Mouse (Mus musculus): ENCODE measurements around the gene Scn9a. TPM values are rescaled to one million over a fixed set of nuclear protein-coding genes. Genes with fewer than 3 reads are reported as not detected.

The Scn9a gene
- total and polyA plus RNA-seq, 2 experiments from 2014 or later, result 5.8 to 10.1 TPM

- 83% methylated on average over 6 of the region's 6 CpGs for WGBS
- no peak overlapping the region for H3K4me2 ChIP-seq (ENCODE audit: low read depth, low read length)
- no peak for TF ChIP-seq CTCF (IDR thresholded peaks at IDR 0.05; ENCODE audit: low read depth)
- H3K4me3 ChIP-seq (ENCODE audit: low read length), result no peak overlapping the region
- ATAC-seq (no peak), DNase-seq (ENCODE audit: low spot score) (no peak)
- H3K36me3 ChIP-seq (ENCODE audit: insufficient read depth, low read length), result no peaks in the 10 kb centered on the region
- no peak overlapping the region for H3K9ac ChIP-seq (replicated peaks; ENCODE audit: low read length)
- H3K27ac ChIP-seq, result no peak overlapping the region
- H3K4me1 ChIP-seq (ENCODE audit: insufficient read depth, low read length), result no peaks in the 10 kb centered on the region
- no peaks in the 10 kb centered on the region for H3K27me3 ChIP-seq (ENCODE audit: insufficient read depth, low read length)
- H3K9me3 ChIP-seq (ENCODE audit: low read length), result no peaks in the 10 kb centered on the region
Measured at GRCm38 (mm10) chr2:66597313-66597712, 37.4 kb downstream of the Scn9a start.

- 52% methylated on average over 5 of the region's 5 CpGs for WGBS
- H3K27ac ChIP-seq, result no peak overlapping the region
- TF ChIP-seq CTCF (IDR thresholded peaks at IDR 0.05; ENCODE audit: low read depth), result no peak
- H3K4me1 ChIP-seq (ENCODE audit: insufficient read depth, low read length), result no peaks in the 10 kb centered on the region
- ATAC-seq, result no peak
- H3K9ac ChIP-seq (replicated peaks; ENCODE audit: low read length), result no peak overlapping the region
- no peak for DNase-seq (ENCODE audit: low spot score)
- H3K36me3 ChIP-seq (ENCODE audit: insufficient read depth, low read length), result no peaks in the 10 kb centered on the region
- H3K4me2 ChIP-seq (ENCODE audit: low read depth, low read length), result no peak overlapping the region
- H3K4me3 ChIP-seq (ENCODE audit: low read length), result no peak overlapping the region
- H3K27me3 ChIP-seq (ENCODE audit: insufficient read depth, low read length), result no peaks in the 10 kb centered on the region
- H3K9me3 ChIP-seq (ENCODE audit: low read length), result no peaks in the 10 kb centered on the region
Measured at GRCm38 (mm10) chr2:66596145-66596544, 38.6 kb downstream of the Scn9a start.

- no peaks in the 10 kb centered on the region for H3K36me3 ChIP-seq (ENCODE audit: insufficient read depth, low read length)
- no peak for TF ChIP-seq CTCF (IDR thresholded peaks at IDR 0.05; ENCODE audit: low read depth)
Measured at GRCm38 (mm10) chr2:66590151-66590550, 44.6 kb downstream of the Scn9a start.

GRCm38 (mm10) chr2:66580026-66580808, 54.5 kb downstream of the Scn9a start:
- H3K27me3 ChIP-seq (ENCODE audit: insufficient read depth, low read length), result no peaks in the 10 kb centered on the region
- no peak overlapping the region for H3K4me3 ChIP-seq (ENCODE audit: low read length)
- DNase-seq (ENCODE audit: low spot score) (peak; percentile 70), ATAC-seq (peak; percentile 73; the same call in 1 of the 2 replicates)
- no peaks in the 10 kb centered on the region for H3K9me3 ChIP-seq (ENCODE audit: low read length)
- 0 out of 2 replicates have a peak overlapping the region, but pooled peaks have one; percentile 45 for H3K27ac ChIP-seq
- 62% methylated on average over 5 of the region's 5 CpGs for WGBS
- no peaks in the 10 kb centered on the region for H3K36me3 ChIP-seq (ENCODE audit: insufficient read depth, low read length)
- no peaks in the 10 kb centered on the region for H3K4me1 ChIP-seq (ENCODE audit: insufficient read depth, low read length)
- H3K4me2 ChIP-seq (ENCODE audit: low read depth, low read length), result no peak overlapping the region
- TF ChIP-seq CTCF (IDR thresholded peaks at IDR 0.05; ENCODE audit: low read depth), result no peak
- H3K9ac ChIP-seq (replicated peaks; ENCODE audit: low read length), result no peak overlapping the region

More at GRCm38 (mm10) chr2:66590151-66590550, 44.6 kb downstream of the Scn9a start:
- Histone ChIP-seq H3K27ac (no peak overlapping the region), H3K4me2 (ENCODE audit: low read depth, low read length) (no peak overlapping the region), H3K4me3 (ENCODE audit: low read length) (no peak overlapping the region), H3K4me1 (ENCODE audit: insufficient read depth, low read length) (no peaks in the 10 kb centered on the region), H3K27me3 (ENCODE audit: insufficient read depth, low read length) (no peaks in the 10 kb centered on the region), H3K9me3 (ENCODE audit: low read length) (no peaks in the 10 kb centered on the region), H3K9ac (replicated peaks; ENCODE audit: low read length) (no peak overlapping the region)
- 63% methylated on average over 3 of the region's 3 CpGs for WGBS
- DNase-seq (ENCODE audit: low spot score), result no peak
- ATAC-seq, result no peak

- ATAC-seq (no peak), DNase-seq (ENCODE audit: low spot score) (no peak)
- 89% methylated on average over 3 of the region's 3 CpGs for WGBS
- no peaks in the 10 kb centered on the region for H3K27me3 ChIP-seq (ENCODE audit: insufficient read depth, low read length)
- H3K9ac ChIP-seq (replicated peaks; ENCODE audit: low read length), result no peak overlapping the region
- H3K4me1 ChIP-seq (ENCODE audit: insufficient read depth, low read length), result no peaks in the 10 kb centered on the region
- H3K4me3 ChIP-seq (ENCODE audit: low read length), result no peak overlapping the region
- H3K4me2 ChIP-seq (ENCODE audit: low read depth, low read length), result no peak overlapping the region
- no peak for TF ChIP-seq CTCF (IDR thresholded peaks at IDR 0.05; ENCODE audit: low read depth)
- H3K36me3 ChIP-seq (ENCODE audit: insufficient read depth, low read length), result no peaks in the 10 kb centered on the region
- H3K9me3 ChIP-seq (ENCODE audit: low read length), result no peaks in the 10 kb centered on the region
- H3K27ac ChIP-seq, result no peak overlapping the region
Measured at GRCm38 (mm10) chr2:66548254-66548653, 86.5 kb downstream of the Scn9a start.

DNA sequence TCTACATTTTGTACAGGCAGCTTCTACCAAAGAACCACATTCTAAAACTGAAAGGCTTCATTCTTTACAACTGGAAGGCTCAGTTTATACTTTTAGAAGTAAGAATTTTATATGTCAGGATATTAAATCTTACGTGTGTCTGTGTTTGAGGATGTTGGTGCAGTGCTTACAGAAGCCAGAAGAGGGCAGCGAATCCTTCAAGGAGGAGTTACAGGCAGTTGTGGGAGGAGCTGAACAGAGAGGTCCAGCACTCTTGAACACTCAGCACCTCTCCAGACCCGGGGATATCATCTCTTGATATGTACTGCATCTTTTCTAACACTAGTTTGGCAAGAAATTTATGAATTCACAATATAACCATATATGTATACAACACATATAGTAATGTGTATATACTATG, 114.8 kb downstream of the Scn9a start:
- no peak overlapping the region for H3K27ac ChIP-seq
- no peaks in the 10 kb centered on the region for H3K9me3 ChIP-seq (ENCODE audit: low read length)
- no peaks in the 10 kb centered on the region for H3K36me3 ChIP-seq (ENCODE audit: insufficient read depth, low read length)
- no peak overlapping the region for H3K4me3 ChIP-seq (ENCODE audit: low read length)
- H3K4me2 ChIP-seq (ENCODE audit: low read depth, low read length), result no peak overlapping the region
- no peak for TF ChIP-seq CTCF (IDR thresholded peaks at IDR 0.05; ENCODE audit: low read depth)
- DNase-seq (ENCODE audit: low spot score) (no peak), ATAC-seq (no peak)
- no peaks in the 10 kb centered on the region for H3K4me1 ChIP-seq (ENCODE audit: insufficient read depth, low read length)
- 74% methylated on average over 3 of the region's 3 CpGs for WGBS
- no peak overlapping the region for H3K9ac ChIP-seq (replicated peaks; ENCODE audit: low read length)
- no peaks in the 10 kb centered on the region for H3K27me3 ChIP-seq (ENCODE audit: insufficient read depth, low read length)

GRCm38 (mm10) chr2:66511424-66511823, 123.3 kb downstream of the Scn9a start:
- WGBS, result 73% methylated on average over 2 of the region's 2 CpGs
- no peak overlapping the region for H3K9ac ChIP-seq (replicated peaks; ENCODE audit: low read length)
- ATAC-seq (no peak), DNase-seq (ENCODE audit: low spot score) (no peak)
- H3K9me3 ChIP-seq (ENCODE audit: low read length), result no peaks in the 10 kb centered on the region
- H3K4me1 ChIP-seq (ENCODE audit: insufficient read depth, low read length), result no peaks in the 10 kb centered on the region
- no peak overlapping the region for H3K4me2 ChIP-seq (ENCODE audit: low read depth, low read length)
- H3K36me3 ChIP-seq (ENCODE audit: insufficient read depth, low read length), result no peaks in the 10 kb centered on the region
- TF ChIP-seq CTCF (IDR thresholded peaks at IDR 0.05; ENCODE audit: low read depth), result no peak
- H3K27ac ChIP-seq, result no peak overlapping the region
- no peak overlapping the region for H3K4me3 ChIP-seq (ENCODE audit: low read length)
- no peaks in the 10 kb centered on the region for H3K27me3 ChIP-seq (ENCODE audit: insufficient read depth, low read length)

Measured in hindbrain, postnatal 0 days (tissue).